Mouse (Mus musculus) cerebellum, adult 8-10 months (tissue): ENCODE measurements around the gene Exoc4.

Experiments
- DNase-seq: peaks from one replicate; pipeline ENCODE4 v3.0.0; 2022

Exoc4 gene

DNA sequence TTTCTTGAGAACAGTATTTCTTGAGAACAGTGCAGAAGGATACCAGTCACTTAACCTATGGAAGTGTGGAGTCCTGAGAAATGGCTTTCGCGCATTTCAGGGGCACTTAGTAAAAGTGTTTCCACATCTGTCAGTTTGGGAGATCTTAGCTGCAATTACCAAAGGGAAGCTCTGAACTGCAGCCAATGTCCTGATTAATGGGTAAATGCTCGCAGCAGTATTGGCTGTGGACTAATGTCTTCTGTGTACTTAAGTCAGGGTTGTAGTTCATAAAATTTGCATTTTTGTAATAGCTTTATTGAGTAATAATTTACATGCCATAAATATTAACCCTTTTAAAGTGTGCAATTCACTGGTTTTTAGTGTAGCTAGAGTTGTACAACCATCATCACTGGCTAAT is 709.4 kb downstream of the Exoc4 start:
- DNase-seq, result no peak

GRCm38 (mm10) chr6:33960766-33961165 is 711.9 kb downstream of the Exoc4 start:
- DNase-seq, result no peak

DNA sequence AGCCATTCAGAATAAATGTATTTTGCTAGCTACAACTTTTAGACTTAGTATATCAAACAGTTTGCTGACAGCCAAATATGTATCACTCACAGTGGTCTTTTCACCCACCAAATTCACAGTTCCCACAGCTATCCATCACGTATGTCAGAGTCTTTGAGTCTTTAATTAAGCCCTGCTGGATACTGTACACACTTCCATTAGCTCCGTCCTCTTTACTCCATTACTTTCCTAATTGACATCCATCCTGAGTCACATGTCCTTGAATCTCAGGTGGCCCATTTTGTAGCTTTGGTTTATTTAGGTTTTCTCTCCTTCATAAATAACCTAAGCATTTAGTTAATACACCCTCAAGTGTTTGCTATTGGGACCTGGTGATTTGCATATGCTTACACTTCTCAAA is 714.2 kb downstream of the Exoc4 start:
- DNase-seq, result no peak

DNA sequence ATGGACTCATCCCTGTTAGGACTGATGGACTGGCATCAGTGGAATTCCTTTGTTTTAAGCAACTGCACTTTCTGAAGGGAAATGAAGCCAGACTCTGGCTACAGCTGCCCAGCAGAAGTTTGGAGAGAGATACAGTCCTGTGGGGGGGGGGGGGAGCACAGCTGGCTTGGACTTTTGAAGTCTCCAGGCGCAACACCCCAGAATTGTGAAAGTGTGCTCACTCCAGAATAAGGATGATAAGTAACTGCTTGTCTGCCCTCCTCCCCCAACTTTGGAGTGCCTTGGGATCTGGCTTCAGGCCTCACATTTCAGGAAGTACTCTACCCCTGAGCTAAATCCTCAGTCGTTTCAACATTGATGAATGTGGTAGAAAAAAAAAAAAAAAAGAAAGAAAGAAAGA is 716.7 kb downstream of the Exoc4 start:
- no peak for DNase-seq

DNA sequence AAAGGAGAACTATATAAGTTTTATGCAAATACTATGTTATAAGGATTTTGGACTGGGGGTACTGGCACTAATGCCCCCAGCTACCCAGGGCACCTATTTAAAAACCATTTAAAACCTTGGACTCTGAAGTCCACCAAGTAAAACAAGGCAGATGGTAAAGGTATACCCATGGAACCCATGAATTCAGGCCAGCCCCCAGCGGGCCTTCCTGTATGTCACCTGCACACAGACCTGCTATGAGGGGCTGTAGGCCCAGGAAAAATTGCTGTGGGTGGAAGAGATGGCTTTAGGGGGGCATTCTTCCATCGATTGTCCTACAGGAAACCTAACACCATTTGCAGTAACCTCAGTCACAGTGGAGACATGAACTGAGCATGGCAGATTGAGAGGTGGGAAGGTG is 719.9 kb downstream of the Exoc4 start:
- no peak for DNase-seq

DNA sequence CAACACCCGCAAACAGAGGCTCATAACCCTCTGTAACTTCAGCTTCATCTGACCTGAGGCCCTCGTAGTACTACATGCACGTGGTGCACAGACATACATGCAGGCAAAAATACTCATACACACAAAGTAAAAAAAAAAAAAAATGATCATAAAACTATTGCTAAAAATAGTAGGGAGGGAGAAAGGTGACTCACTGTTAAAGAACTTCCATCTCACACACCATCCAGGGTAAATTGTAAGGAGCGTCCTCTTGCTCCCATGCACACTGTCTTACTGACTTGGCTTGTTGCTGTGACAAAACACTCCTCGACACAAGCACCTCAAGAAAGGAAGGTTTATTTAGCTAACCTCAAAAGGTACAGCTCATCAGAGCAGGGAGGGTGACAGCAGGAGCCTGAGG is 723.9 kb downstream of the Exoc4 start:
- DNase-seq, result no peak

DNA sequence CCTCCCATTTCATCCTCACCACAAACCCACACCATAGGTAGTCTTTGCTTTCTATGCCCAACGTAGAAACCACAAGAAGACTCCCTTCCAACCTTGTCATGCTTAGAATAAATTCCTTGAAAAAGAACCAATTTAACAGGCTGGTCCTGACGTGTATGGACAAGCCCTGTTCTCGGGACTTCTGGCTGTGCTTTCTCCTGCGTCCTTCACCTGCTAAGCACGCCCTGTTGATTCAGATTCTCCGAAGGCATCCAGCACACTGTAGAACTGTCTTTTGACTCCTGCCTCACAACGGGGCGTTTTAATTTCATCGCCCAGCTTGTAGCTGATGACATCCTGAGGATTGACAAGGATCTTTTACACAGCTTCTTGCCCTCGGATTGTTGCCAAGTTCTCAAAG is 727.7 kb downstream of the Exoc4 start:
- DNase-seq, result no peak

DNA sequence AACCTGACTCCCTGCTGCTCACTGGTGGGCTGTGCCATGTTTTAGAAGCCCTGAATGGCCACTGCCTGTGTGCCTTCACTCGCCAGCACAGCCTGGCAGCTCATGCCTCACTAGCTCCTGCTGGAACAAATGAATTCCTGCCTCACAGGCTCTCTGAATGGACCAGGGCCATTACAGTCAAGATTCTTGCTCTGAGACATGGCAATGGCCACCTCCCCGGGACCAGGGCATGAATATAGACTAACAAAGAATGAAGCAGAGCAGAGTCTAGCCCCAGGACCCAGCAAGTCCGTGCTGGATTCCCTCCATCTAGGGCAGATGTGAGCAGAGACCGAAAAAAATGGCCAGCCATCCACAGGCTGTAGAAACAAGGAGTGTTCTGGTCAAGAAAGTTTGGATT is 728.6 kb downstream of the Exoc4 start:
- no peak for DNase-seq

DNA sequence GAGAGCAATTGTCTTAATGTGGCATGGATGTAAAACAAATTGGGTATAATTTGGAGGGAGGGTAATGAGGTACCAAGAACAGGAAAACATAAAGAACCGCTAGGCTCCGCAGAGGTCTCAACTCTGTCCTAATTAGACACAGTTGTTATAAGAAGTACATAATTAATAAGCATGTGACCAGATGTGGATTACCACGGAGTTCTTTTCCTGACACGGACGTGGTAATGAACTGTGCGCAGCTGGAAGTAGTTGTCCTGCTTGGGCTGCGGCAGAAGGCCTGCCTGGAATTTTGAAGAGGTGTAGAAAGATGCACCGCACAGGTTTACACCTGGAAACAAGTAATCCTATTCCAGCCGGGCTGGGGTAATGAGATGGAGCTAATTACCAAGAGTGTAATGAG is 729.0 kb downstream of the Exoc4 start:
- DNase-seq, result no peak

GRCm38 (mm10) chr6:33982709-33983108 is 733.8 kb downstream of the Exoc4 start:
- no peak for DNase-seq

DNA sequence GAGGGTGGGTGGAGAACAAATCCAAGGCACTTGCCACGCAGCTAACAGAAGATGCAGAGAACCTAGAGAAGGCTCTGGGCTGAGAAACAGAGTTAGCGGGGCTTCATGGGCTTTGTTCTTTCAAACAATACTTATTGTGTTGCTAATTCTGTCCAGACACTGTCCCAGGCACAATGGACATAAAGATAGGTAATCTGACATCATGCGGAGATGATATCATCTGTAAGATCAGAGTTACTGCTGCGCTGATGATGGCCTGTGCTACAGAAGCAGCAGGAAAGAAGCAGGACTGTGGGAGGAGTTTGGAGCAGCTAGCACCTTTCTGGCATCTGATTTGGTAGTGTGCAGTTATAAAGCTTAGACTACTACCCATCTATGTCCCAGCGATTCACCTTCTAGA is 738.2 kb downstream of the Exoc4 start:
- no peak for DNase-seq

GRCm38 (mm10) chr6:33992213-33993034 is 743.5 kb downstream of the Exoc4 start:
- no peak for DNase-seq

GRCm38 (mm10) chr6:33993842-33994241 is 745.0 kb downstream of the Exoc4 start:
- DNase-seq, result no peak

- no peak for DNase-seq
Observed at GRCm38 (mm10) chr6:33998590-33998989, 749.7 kb downstream of the Exoc4 start.

GRCm38 (mm10) chr6:33999530-33999929 is 750.6 kb downstream of the Exoc4 start:
- no peak for DNase-seq

DNA sequence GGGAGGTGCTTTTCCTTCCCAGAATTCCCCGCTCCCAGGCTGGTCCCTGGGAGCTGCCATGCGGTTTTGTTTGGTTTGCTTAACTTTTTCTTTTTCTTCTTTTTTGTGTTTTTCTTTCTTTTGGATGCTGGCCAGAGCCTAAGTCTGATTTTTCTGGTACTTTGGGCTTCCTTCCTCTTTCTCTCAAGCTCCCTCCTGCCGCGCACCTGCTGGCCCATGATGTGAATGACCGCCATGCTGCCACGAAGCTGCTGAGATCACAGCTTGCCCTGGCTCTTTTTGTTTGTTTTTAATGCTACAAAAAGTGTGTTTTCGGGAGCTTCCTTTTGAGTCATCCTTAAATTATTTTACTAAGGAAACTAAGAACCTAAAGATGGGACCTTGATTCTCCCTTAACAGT is 751.8 kb downstream of the Exoc4 start:
- DNase-seq, result no peak

GRCm38 (mm10) chr6:34003033-34003432 is 754.1 kb downstream of the Exoc4 start:
- DNase-seq, result no peak

DNA sequence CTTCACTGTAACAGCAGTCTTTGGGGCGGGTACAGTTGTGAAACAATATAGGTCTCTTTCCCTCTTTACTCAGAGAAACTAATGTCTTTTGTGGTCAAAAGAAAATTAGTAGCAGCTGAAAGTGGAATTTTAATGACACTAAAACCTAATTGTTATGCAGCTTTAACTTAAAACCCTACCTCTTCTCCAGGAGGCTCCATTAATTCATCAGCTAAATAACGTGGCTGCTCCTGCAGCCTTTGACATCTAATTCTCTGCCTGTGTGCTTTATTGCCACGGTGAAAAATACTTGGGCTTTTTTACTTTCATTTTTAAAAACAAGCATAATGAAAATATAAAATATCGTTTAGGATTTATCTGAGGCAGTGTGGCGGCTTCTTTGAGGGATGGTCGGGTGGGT is 764.6 kb downstream of the Exoc4 start:
- DNase-seq, result no peak
